Mouse (Mus musculus): ENCODE results near the gene Gm4340.
"Not testable (repeated sequence)": the region's sequence is repeated elsewhere in the genome, so short reads cannot be mapped to it uniquely, and the experiment has no call there.

The Gm4340 gene

DNA sequence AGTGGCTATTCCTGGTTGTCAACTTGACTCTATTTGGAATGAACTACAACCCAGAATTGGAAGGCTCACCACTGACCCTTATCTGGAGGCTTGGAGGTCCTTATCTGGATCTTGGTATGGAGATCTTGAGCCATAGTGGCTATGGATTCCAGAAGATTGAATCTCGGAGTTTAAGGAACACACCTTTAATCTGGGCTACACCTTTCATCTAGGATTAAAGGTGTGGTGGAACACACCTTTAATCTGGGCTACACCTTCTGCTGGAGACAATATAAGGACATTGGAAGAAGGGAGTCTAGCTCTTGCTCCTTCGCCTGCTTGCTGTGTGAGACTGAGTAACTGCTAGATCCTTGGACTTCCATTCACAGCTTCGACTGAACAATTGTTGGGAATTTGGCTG lies at the start of gene Gm4340:
Gene Gm4340 (plus strand): TSS at position 301 of the 400 bp plus-strand sequence.
- DNase-seq (ENCODE audit: low read depth, low spot score): not testable (repeated sequence)

DNA sequence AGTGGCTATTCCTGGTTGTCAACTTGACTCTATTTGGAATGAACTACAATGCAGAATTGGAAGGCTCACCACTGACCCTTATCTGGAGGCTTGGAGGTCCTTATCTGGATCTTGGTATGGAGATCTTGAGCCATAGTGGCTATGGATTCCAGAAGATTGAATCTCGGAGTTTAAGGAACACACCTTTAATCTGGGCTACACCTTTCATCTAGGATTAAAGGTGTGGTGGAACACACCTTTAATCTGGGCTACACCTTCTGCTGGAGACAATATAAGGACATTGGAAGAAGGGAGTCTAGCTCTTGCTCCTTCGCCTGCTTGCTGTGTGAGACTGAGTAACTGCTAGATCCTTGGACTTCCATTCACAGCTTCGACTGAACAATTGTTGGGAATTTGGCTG lies 42.6 kb upstream of the Gm4340 start, which contains the start of gene Gm6763:
Gene Gm6763 (plus strand): TSS at position 301 of the 400 bp plus-strand sequence.
- not testable (repeated sequence) for DNase-seq (ENCODE audit: low read depth, low spot score)

DNA sequence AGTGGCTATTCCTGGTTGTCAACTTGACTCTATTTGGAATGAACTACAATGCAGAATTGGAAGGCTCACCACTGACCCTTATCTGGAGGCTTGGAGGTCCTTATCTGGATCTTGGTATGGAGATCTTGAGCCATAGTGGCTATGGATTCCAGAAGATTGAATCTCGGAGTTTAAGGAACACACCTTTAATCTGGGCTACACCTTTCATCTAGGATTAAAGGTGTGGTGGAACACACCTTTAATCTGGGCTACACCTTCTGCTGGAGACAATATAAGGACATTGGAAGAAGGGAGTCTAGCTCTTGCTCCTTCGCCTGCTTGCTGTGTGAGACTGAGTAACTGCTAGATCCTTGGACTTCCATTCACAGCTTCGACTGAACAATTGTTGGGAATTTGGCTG lies 34.1 kb upstream of the Gm4340 start, which contains the start of gene Gm8764:
Gene Gm8764 (plus strand): TSS at position 301 of the 400 bp plus-strand sequence.
- not testable (repeated sequence) for DNase-seq (ENCODE audit: low read depth, low spot score)

DNA sequence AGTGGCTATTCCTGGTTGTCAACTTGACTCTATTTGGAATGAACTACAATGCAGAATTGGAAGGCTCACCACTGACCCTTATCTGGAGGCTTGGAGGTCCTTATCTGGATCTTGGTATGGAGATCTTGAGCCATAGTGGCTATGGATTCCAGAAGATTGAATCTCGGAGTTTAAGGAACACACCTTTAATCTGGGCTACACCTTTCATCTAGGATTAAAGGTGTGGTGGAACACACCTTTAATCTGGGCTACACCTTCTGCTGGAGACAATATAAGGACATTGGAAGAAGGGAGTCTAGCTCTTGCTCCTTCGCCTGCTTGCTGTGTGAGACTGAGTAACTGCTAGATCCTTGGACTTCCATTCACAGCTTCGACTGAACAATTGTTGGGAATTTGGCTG lies 25.6 kb upstream of the Gm4340 start, which contains the start of gene Gm21304:
Gene Gm21304 (plus strand): TSS at position 301 of the 400 bp plus-strand sequence.
- DNase-seq (ENCODE audit: low read depth, low spot score): not testable (repeated sequence)

DNA sequence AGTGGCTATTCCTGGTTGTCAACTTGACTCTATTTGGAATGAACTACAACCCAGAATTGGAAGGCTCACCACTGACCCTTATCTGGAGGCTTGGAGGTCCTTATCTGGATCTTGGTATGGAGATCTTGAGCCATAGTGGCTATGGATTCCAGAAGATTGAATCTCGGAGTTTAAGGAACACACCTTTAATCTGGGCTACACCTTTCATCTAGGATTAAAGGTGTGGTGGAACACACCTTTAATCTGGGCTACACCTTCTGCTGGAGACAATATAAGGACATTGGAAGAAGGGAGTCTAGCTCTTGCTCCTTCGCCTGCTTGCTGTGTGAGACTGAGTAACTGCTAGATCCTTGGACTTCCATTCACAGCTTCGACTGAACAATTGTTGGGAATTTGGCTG lies 17.1 kb upstream of the Gm4340 start, which contains the start of gene Gm21312:
Gene Gm21312 (plus strand): TSS at position 301 of the 400 bp plus-strand sequence.
- DNase-seq (ENCODE audit: low read depth, low spot score): not testable (repeated sequence)

DNA sequence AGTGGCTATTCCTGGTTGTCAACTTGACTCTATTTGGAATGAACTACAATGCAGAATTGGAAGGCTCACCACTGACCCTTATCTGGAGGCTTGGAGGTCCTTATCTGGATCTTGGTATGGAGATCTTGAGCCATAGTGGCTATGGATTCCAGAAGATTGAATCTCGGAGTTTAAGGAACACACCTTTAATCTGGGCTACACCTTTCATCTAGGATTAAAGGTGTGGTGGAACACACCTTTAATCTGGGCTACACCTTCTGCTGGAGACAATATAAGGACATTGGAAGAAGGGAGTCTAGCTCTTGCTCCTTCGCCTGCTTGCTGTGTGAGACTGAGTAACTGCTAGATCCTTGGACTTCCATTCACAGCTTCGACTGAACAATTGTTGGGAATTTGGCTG lies 8.6 kb upstream of the Gm4340 start, which contains the start of gene Gm20765:
Gene Gm20765 (plus strand): TSS at position 301 of the 400 bp plus-strand sequence.
- DNase-seq (ENCODE audit: low read depth, low spot score): not testable (repeated sequence)

DNA sequence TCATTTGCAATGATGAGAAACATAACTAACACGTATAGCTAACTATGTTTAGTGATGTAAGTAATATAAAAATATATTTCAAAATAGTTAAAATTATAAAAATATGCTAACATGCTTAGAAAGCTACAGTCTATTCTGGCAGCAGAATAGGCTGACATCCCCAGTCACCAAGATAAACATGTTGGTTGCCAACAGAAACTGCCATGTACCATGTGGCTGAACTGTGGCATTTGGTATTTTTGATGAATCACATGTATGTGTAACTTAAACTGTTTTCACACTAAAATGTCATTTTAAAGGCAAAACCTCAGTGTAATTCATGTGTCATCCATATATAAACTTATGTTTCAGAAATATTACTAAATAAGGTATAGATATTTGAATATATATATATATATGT lies 15.8 kb downstream of the Gm4340 start:
- DNase-seq (ENCODE audit: low read depth, low spot score): no peak

DNA sequence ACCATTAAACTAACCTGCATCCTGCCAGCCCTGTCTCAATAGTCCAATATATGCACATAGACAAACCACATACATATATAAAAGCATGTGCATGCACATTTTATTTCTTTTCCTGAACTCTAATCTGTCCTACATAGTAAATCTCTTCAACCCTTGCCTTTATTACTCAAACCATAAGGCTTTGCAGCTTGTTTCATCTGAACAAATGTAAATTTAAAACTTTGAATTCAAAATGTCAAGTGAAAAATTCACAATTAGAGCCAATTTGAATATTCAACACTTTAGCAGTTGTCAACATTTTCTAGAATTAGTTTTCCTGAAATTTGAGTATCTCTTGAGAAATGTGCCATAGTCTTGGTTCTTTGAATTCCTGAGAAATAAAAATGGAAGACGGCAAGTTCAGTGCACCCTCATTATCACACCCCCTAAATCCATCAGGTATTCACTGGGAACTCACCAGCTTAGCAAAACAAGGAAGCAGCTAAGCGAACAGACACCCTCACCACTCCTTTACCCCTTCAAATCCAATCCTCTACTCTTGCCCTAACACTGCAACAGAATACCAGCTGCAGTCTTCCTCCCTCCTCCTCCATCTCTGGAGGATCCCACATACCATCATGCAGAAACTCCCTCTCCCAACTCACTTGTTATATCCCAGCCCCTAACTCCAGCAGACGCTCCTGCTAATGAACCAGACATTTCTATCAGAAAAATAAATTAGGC lies 16.6 kb downstream of the Gm4340 start:
- DNase-seq (ENCODE audit: low read depth, low spot score): no peak

DNA sequence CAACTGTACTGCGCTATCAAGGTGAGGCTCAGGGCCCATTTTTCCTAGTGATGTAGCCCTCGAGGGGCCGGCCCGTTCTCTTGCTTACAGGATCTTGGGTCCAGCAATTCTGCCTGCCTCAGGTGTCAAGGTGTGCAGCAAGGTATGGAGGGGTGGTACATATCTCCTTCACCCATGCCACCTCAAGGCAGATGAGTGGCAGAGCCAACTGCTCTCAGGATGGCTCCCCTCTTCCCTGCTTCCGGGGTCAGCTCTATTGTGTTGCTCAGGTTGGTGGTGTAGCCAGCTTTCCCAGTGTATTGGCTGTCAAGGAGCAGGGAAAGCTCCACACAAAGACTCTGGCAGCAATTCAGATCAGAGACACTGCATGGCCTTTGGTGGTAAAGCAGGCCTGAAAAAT lies 20.7 kb downstream of the Gm4340 start:
- no peak for DNase-seq (ENCODE audit: low read depth, low spot score)

DNA sequence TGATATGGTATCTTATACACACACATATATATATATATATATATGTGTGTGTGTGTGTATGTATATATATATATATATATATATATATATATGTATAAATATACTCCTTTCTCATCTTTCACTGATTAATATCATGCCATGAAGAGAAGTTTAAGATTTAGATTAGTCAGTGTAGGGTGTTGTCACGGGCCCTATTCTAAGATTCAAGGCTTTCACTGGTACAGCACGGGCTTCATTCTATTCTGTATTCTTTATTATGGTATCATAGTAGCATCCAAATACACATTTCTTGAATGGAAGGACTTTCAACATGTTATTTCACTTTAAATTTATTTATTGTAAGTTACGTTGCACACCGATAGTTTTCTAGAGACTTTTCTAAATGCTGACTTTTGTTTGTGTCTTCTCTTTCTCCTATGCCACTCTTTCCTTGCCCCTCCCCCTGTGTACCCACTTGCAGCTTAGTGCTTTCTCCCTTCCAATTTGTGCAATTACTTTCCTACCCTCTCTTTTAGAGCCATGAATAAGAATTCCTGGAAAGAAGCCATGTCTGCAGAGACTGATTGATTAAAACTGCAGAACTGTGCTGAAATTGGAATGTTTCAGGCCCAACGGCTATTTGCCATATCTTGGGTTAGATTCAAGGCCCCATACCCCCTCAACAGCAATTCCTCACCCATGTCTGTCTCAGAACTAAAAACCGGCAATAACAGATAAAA lies 26.6 kb downstream of the Gm4340 start:
- no peak for DNase-seq (ENCODE audit: low read depth, low spot score)
